Mouse (Mus musculus): ENCODE results near the gene Tmpo.

Tmpo gene

GRCm38 (mm10) chr10:91158442-91158841 lies 22.7 kb downstream of the Tmpo start:
- DNase-seq (ENCODE audit: inconsistent ontology term) = peak; percentile 57

- no peak for DNase-seq (ENCODE audit: inconsistent ontology term)
Observed at GRCm38 (mm10) chr10:91156338-91156737, 24.8 kb downstream of the Tmpo start.

- DNase-seq (ENCODE audit: inconsistent ontology term) = no peak
Observed at GRCm38 (mm10) chr10:91153894-91154503, 27.1 kb downstream of the Tmpo start.

GRCm38 (mm10) chr10:91145413-91145812 lies 35.7 kb downstream of the Tmpo start:
- no peak for DNase-seq (ENCODE audit: inconsistent ontology term)

GRCm38 (mm10) chr10:91143313-91144230 lies 37.5 kb downstream of the Tmpo start:
- DNase-seq (ENCODE audit: inconsistent ontology term) = no peak

- DNase-seq (ENCODE audit: inconsistent ontology term) = no peak
Observed at GRCm38 (mm10) chr10:91142654-91143191, 38.4 kb downstream of the Tmpo start.

GRCm38 (mm10) chr10:91141564-91141963 lies 39.6 kb downstream of the Tmpo start:
- peak; percentile 70 for DNase-seq (ENCODE audit: inconsistent ontology term)

- DNase-seq (ENCODE audit: inconsistent ontology term) = no peak
Observed at GRCm38 (mm10) chr10:91139148-91139766, 41.9 kb downstream of the Tmpo start.

- no peak for DNase-seq (ENCODE audit: inconsistent ontology term)
Observed at GRCm38 (mm10) chr10:91138317-91138716, 42.8 kb downstream of the Tmpo start.

- DNase-seq (ENCODE audit: inconsistent ontology term) = no peak
Observed at GRCm38 (mm10) chr10:91137400-91137799, 43.7 kb downstream of the Tmpo start.

- DNase-seq (ENCODE audit: inconsistent ontology term) = peak; percentile 91
Observed at GRCm38 (mm10) chr10:91135302-91135972, 45.7 kb downstream of the Tmpo start.

- no peak for DNase-seq (ENCODE audit: inconsistent ontology term)
Observed at GRCm38 (mm10) chr10:91131565-91131964, 49.5 kb downstream of the Tmpo start.

- no peak for DNase-seq (ENCODE audit: inconsistent ontology term)
Observed at GRCm38 (mm10) chr10:91130792-91131191, 50.3 kb downstream of the Tmpo start.

- peak; percentile 82 for DNase-seq (ENCODE audit: inconsistent ontology term)
Observed at GRCm38 (mm10) chr10:91128551-91129160, 52.5 kb downstream of the Tmpo start.

GRCm38 (mm10) chr10:91127395-91127794 lies 53.7 kb downstream of the Tmpo start:
- DNase-seq (ENCODE audit: inconsistent ontology term) = no peak

- no peak for DNase-seq (ENCODE audit: inconsistent ontology term)
Observed at GRCm38 (mm10) chr10:91126618-91127355, 54.3 kb downstream of the Tmpo start.

GRCm38 (mm10) chr10:91123828-91124822 lies 57.0 kb downstream of the Tmpo start, which contains the start of gene Slc25a3:
Gene Slc25a3 (minus strand): TSS chr10:91124059.
- DNase-seq (ENCODE audit: inconsistent ontology term) = peak; percentile 99

GRCm38 (mm10) chr10:91123281-91123827 lies 57.8 kb downstream of the Tmpo start:
- DNase-seq (ENCODE audit: inconsistent ontology term) = peak; percentile 43

GRCm38 (mm10) chr10:91122646-91123045 lies 58.5 kb downstream of the Tmpo start:
- peak; percentile 12 for DNase-seq (ENCODE audit: inconsistent ontology term)

Data from Muller cell, postnatal 12 days (primary cell).